Mouse (Mus musculus) MEL (cell line): ENCODE results near the gene Sarm1.

Experiments
- MEF2A ChIP-seq: IDR thresholded peaks from 2 replicates; pipeline ENCODE4 v1.6.1; 2014; ENCODE audit warnings: low read depth, mild to moderate bottlenecking, inconsistent platforms, low read length, improper control_type of control experiment; ENCODE audit not compliant: poor library complexity, insufficient replicate concordance, severe bottlenecking; ENCODE audit errors: extremely low read depth
- POLR2A ChIP-seq, 2 experiments: IDR thresholded peaks; 2 replicates each; pipeline ENCODE4 v1.6.1; 2011 to 2012; ENCODE audit warnings: low read length in 2 of 2, mild to moderate bottlenecking in 2 of 2, control low read depth in 1 of 2, improper control_type of control experiment in 1 of 2, low read depth in 1 of 2, moderate library complexity in 1 of 2; ENCODE audit not compliant: control insufficient read depth in 1 of 2, insufficient read depth in 1 of 2, poor library complexity in 1 of 2

- TF ChIP-seq POLR2A (IDR thresholded peaks at IDR 0.05; ENCODE audit: control insufficient read depth in 1 of 2, insufficient read depth in 1 of 2, low read depth in 1 of 2, low read length in 2 of 2, poor library complexity in 1 of 2) (peak; percentile 58 to 91; a peak in 3 of 4 replicates), MEF2A (no peak)
Measured at GRCm38 (mm10) chr11:78497544-78498522, at the start of gene Sarm1.
